Mouse (Mus musculus): ENCODE data around the gene Pcbp3. TPM values are rescaled to one million over a fixed set of nuclear protein-coding genes. Genes with fewer than 3 reads are reported as not detected.
"Not testable (repeated sequence)": the region's sequence is repeated elsewhere in the genome, so short reads cannot be mapped to it uniquely, and the experiment has no call there.

Pcbp3 gene
- polyA plus RNA-seq, 1 experiment from 2014 or later = 53.0 TPM

DNA sequence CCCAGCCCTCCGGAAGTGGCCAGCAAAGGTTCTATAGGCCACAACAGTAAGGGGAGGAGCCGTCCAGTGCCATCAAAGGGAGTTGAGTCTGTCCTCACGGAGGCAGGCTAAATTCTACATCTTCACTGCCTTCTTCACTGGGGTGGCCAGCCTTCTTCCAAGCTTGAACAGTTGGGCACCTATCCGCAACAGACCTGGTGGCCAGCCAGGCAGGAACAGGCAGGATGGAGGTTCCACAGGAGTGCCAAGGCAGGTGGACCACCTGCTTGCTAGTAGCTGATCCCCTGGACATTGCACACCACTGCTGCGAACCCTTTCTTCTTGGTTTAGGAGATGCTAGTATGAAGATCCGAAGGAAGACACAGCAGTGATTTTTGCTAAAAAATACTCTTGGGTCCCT lies 176.4 kb downstream of the Pcbp3 start:
- no peaks in the 10 kb centered on the region for H3K4me1 ChIP-seq
- no peak for ATAC-seq (replicated peaks; ENCODE audit: low FRiP score)
- no peaks in the 10 kb centered on the region for H3K27me3 ChIP-seq
- no peak overlapping the region for H3K4me3 ChIP-seq (replicated peaks)
- no peak overlapping the region for H3K9ac ChIP-seq
- 81% methylated on average over 6 of the region's 6 CpGs for WGBS
- H3K9me3 ChIP-seq (replicated peaks) = no peaks in the 10 kb centered on the region
- no peak overlapping the region for H3K27ac ChIP-seq
- H3K36me3 ChIP-seq = peaks cover 14% of the 10 kb centered on the region; the same call in 1 of the 2 replicates
- H3K4me2 ChIP-seq = no peak overlapping the region

DNA sequence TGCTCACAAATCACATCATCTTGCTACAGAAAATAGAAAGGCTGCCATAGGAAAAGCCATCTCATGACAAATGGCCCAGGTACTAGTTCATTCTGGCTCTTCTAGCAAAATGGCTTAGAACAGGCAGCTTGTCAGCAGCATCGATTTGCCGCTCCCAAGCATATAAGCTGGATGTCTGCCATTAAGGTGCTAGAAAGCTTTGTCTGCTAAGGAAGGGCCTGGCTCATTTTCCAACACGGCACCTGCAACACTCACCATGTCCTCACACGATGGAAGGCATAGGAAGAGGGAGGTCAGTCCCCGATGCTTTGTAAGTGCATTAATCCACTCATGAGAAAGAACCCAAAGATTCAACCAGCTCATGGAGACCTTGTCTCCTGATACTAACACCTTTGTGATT lies 182.5 kb downstream of the Pcbp3 start:
- Histone ChIP-seq H3K9me3 (replicated peaks) (no peaks in the 10 kb centered on the region), H3K27ac (no peak overlapping the region), H3K4me1 (no peaks in the 10 kb centered on the region), H3K4me2 (no peak overlapping the region), H3K9ac (no peak overlapping the region), H3K27me3 (no peaks in the 10 kb centered on the region), H3K4me3 (replicated peaks) (no peak overlapping the region), H3K36me3 (no peaks in the 10 kb centered on the region)
- WGBS = 92% methylated on average over 5 of the region's 5 CpGs
- ATAC-seq (replicated peaks; ENCODE audit: low FRiP score) = no peak

DNA sequence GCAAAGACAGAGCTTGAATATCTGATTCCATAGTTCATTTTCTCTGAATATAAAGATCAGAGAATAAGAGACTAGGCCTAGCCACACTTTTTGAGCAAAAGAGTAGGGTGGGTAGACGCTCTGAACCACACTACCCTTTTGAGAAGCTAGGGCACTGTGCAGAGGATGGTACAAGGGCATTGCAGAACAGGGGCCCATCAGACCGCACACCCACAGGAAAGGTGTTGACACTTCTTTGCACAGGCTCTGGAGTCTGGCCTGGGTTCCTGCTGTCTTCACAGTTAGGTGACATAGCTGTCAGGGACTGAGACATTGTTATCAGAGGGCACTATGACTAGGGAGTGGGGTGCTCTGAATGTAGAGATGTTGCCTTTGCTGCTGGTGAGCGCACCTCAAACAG lies 190.1 kb downstream of the Pcbp3 start:
- Histone ChIP-seq H3K9ac (no peak overlapping the region), H3K27me3 (no peaks in the 10 kb centered on the region), H3K4me3 (replicated peaks) (no peak overlapping the region), H3K4me2 (no peak overlapping the region), H3K27ac (no peak overlapping the region), H3K36me3 (peaks cover 4% of the 10 kb centered on the region; the same call in 1 of the 2 replicates), H3K9me3 (replicated peaks) (no peaks in the 10 kb centered on the region), H3K4me1 (no peaks in the 10 kb centered on the region)
- 94% methylated on average over 3 of the region's 3 CpGs for WGBS
- no peak for ATAC-seq (replicated peaks; ENCODE audit: low FRiP score)

DNA sequence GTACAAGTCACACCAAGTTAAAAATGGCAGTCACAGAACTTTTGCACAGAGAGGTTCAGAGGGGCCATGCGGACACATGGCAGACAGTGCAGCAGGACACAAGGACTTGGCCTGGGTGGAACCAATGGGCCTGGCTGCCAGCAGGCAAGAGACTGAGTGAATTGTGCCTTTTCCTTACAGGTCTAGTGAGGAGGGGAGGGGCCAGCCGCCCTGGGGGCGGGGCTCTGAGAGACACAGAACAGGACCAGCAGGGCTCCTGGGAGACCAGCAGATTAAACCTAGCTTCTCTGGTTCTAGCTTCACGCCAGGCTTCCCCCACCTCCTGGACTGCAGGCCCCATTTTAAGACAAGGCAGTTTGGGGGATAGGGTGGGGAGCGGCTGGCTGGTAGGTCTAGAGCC lies 190.6 kb downstream of the Pcbp3 start:
- WGBS = 68% methylated on average over 5 of the region's 5 CpGs
- H3K27me3 ChIP-seq = no peaks in the 10 kb centered on the region
- H3K36me3 ChIP-seq = peaks cover 4% of the 10 kb centered on the region; the same call in 1 of the 2 replicates
- no peak overlapping the region for H3K4me3 ChIP-seq (replicated peaks)
- no peak overlapping the region for H3K27ac ChIP-seq
- H3K4me2 ChIP-seq = no peak overlapping the region
- no peaks in the 10 kb centered on the region for H3K9me3 ChIP-seq (replicated peaks)
- ATAC-seq (replicated peaks; ENCODE audit: low FRiP score) = no peak
- H3K4me1 ChIP-seq = no peaks in the 10 kb centered on the region
- H3K9ac ChIP-seq = no peak overlapping the region

DNA sequence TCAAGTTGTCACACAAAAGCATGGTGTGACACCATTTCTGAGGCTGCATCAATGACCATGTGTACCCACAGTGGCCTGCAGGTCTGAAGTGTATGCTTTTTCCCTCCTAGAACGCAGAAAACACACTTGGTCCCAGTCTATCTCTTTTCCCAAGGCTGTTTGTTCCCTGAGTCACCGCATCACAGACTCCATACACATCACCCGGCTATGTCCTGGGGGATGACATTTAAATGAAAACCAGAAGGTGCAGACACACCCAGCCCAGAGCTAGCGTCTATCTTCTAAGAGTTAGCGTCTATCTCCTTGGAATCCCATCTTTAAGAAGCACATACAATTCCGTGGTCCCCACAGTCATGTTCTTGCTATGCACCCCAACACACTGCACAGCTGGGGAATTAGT lies 192.1 kb downstream of the Pcbp3 start:
- WGBS = 93% methylated on average over 6 of the region's 6 CpGs

DNA sequence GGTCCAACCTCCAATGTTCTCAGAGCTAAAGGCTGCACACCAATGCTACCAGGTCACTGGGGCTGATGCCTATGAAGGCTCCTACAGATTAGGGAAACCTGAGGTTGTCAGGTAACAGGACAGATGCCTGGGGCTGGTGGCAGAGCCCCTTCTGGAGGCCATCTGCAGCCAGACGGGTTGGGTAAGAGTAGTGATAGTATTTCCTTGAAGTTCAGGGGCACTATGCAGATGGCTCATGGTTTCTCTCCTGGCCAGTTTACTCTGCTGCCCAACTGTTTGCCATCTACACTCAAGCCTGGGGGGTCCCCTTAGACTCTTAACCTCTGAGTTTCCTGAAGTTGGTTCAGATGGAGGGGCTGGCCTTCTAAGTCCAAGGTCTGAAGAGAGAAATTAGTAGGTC lies 195.5 kb downstream of the Pcbp3 start:
- H3K36me3 ChIP-seq = peaks cover 6% of the 10 kb centered on the region; the same call in 1 of the 2 replicates
- no peaks in the 10 kb centered on the region for H3K9me3 ChIP-seq (replicated peaks)
- no peak overlapping the region for H3K4me2 ChIP-seq
- no peaks in the 10 kb centered on the region for H3K27me3 ChIP-seq
- no peak overlapping the region for H3K4me3 ChIP-seq (replicated peaks)
- H3K27ac ChIP-seq = no peak overlapping the region
- no peaks in the 10 kb centered on the region for H3K4me1 ChIP-seq
- WGBS = 83% methylated on average over 1 of the region's 1 CpGs
- ATAC-seq (replicated peaks; ENCODE audit: low FRiP score) = no peak
- no peak overlapping the region for H3K9ac ChIP-seq

More for the DNA sequence above, 192.1 kb downstream of the Pcbp3 start:
- Histone ChIP-seq H3K27ac (no peak overlapping the region), H3K4me1 (no peaks in the 10 kb centered on the region), H3K4me2 (no peak overlapping the region), H3K9me3 (replicated peaks) (no peaks in the 10 kb centered on the region), H3K4me3 (replicated peaks) (no peak overlapping the region), H3K36me3 (peaks cover 4% of the 10 kb centered on the region; the same call in 1 of the 2 replicates), H3K27me3 (no peaks in the 10 kb centered on the region), H3K9ac (no peak overlapping the region)
- no peak for ATAC-seq (replicated peaks; ENCODE audit: low FRiP score)

DNA sequence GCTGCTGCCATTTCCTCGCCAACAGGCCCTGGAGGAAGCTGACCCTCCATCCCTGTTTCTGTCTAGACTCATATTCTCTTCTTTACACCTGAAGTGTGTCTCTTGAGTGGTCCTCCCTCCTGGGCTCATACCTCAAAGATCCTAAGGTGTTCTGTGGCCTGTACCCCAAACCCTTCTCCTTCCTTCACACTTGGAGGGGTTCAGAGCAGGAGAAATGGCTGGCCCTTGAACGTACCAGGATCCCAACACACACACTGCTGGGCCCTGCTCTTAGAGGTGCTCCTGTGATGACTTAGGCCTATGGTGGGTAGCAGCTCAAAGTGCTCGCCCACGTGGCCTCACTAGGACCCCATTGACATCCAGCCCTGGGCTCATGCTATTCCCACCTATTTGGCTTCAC lies 196.8 kb downstream of the Pcbp3 start:
- ATAC-seq (replicated peaks; ENCODE audit: low FRiP score) = no peak
- WGBS = 93% methylated on average over 4 of the region's 4 CpGs

DNA sequence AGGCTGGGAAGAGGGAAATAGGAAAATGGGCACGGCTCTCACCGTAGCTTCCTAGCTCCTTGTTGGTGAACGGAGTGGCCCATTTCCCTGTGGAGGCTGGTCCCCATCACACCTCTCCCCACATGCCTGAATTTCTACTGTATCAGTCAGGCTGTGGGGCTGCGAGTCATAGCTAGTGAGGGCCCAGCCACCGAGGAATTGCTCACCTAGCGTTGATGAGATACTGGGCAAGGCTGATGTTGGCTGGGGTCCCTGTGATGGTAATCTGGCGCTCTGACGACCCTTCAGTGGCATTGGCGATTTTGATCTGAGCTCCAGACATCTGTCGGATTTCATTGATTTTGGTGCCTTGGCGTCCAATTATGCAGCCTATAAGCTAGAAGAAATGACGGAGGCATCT lies 198.7 kb downstream of the Pcbp3 start:
- H3K4me1 ChIP-seq = no peaks in the 10 kb centered on the region
- H3K9ac ChIP-seq = no peak overlapping the region
- H3K36me3 ChIP-seq = peaks cover 6% of the 10 kb centered on the region; the same call in 1 of the 2 replicates
- H3K27ac ChIP-seq = no peak overlapping the region
- no peaks in the 10 kb centered on the region for H3K27me3 ChIP-seq
- 89% methylated on average over 12 of the region's 12 CpGs for WGBS
- H3K4me2 ChIP-seq = no peak overlapping the region
- no peak for ATAC-seq (replicated peaks; ENCODE audit: low FRiP score)
- no peaks in the 10 kb centered on the region for H3K9me3 ChIP-seq (replicated peaks)
- H3K4me3 ChIP-seq (replicated peaks) = no peak overlapping the region

More for the DNA sequence above, 196.8 kb downstream of the Pcbp3 start:
- H3K9me3 ChIP-seq (replicated peaks) = no peaks in the 10 kb centered on the region
- peaks cover 6% of the 10 kb centered on the region; the same call in 1 of the 2 replicates for H3K36me3 ChIP-seq
- H3K27me3 ChIP-seq = no peaks in the 10 kb centered on the region
- no peak overlapping the region for H3K9ac ChIP-seq
- no peak overlapping the region for H3K4me3 ChIP-seq (replicated peaks)
- H3K4me2 ChIP-seq = no peak overlapping the region
- no peak overlapping the region for H3K27ac ChIP-seq
- H3K4me1 ChIP-seq = no peaks in the 10 kb centered on the region

DNA sequence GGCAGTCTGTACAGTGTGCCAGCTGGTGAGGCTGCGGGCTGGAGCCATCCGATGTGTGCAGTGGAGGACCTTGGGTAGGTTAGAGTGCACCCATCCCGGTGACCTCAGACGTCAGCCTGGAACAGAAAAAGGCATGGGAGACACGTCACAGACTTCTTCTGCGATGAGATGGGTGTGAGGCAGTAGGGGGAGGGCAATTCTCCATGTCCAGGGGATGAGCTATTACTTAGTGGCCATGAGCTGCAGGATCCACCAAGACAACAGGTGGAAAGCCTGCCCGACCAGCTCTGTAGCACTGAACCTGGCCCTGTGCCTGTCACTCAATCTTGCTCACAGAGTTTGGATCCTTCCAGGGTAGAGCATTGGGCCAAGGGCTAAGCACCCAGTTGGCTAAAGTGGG lies 199.3 kb downstream of the Pcbp3 start:
- WGBS = 84% methylated on average over 7 of the region's 7 CpGs
- Histone ChIP-seq H3K9me3 (replicated peaks) (no peaks in the 10 kb centered on the region), H3K4me2 (no peak overlapping the region), H3K36me3 (peaks cover 3% of the 10 kb centered on the region; the same call in 1 of the 2 replicates), H3K9ac (no peak overlapping the region), H3K27ac (no peak overlapping the region), H3K27me3 (no peaks in the 10 kb centered on the region), H3K4me3 (replicated peaks) (no peak overlapping the region), H3K4me1 (no peaks in the 10 kb centered on the region)
- ATAC-seq (replicated peaks; ENCODE audit: low FRiP score) = no peak

DNA sequence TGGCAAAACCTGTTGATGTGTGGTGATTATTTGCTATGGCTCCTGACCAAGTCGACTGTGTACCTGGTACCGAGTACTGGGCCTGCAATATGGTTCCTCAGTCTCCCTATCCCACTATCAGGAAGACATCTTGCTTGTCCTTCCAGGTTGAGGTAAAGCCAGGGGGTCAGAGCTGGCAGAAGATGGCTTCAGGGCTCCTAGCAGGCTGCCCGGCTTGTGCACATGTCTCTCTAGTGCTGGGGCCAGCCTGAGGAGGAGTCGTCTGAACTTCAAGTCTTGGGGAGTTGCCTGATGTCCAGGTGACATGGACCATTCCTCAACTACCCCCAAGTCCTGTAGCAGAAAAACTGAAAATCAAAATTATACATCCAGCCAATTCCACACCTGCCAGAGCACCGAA lies 201.8 kb downstream of the Pcbp3 start:
- Histone ChIP-seq H3K27me3 (no peaks in the 10 kb centered on the region), H3K27ac (no peak overlapping the region), H3K9ac (no peak overlapping the region), H3K36me3 (0 out of 2 replicates have a peak, but pooled peaks cover 2% of the 10 kb centered on the region), H3K4me3 (replicated peaks) (no peak overlapping the region), H3K4me2 (no peak overlapping the region), H3K4me1 (no peaks in the 10 kb centered on the region), H3K9me3 (replicated peaks) (no peaks in the 10 kb centered on the region)
- no peak for ATAC-seq (replicated peaks; ENCODE audit: low FRiP score)
- WGBS = 84% methylated on average over 5 of the region's 5 CpGs

DNA sequence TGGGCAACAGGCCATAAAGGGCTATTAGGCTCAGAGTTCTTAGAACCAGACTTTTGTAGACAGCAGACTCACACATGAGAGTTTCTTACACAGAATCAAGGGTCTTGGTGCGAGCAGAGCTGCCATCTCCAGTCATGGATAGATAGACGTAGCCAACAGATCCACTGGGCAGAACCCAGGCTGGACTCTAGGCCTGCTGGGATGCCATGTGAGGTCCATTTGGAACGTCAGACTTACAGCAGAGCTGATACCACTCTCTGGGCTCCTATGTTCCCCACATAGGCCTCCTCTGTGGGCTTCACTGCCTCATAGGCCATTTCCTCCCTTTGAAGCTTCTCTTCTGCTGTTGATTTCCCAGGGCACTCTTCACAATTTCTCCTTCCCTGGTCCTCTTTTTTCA lies 208.0 kb downstream of the Pcbp3 start:
- H3K4me3 ChIP-seq (replicated peaks) = no peak overlapping the region
- H3K27ac ChIP-seq = no peak overlapping the region
- H3K4me2 ChIP-seq = no peak overlapping the region
- WGBS = 87% methylated on average over 3 of the region's 3 CpGs
- no peaks in the 10 kb centered on the region for H3K36me3 ChIP-seq
- no peak for ATAC-seq (replicated peaks; ENCODE audit: low FRiP score)
- H3K27me3 ChIP-seq = no peaks in the 10 kb centered on the region
- H3K9ac ChIP-seq = no peak overlapping the region
- H3K9me3 ChIP-seq (replicated peaks) = peaks cover 4% of the 10 kb centered on the region
- no peaks in the 10 kb centered on the region for H3K4me1 ChIP-seq

DNA sequence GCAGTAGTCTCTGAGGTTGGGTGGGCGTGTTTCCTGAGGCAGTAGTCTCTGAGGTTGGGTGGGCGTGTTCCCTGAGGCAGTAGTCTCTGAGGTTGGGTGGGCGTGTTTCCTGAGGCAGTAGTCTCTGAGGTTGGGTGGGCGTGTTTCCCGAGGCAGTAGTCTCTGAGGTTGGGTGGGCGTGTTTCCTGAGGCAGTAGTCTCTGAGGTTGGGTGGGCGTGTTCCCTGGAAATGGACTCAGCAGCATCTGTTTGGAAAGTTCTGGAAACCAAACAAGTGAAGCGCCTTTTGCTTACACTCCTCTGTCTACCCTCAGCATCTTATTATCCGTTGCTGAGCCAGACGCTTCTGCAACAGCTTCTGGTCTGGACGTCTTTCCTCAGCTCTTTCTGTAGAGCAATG lies 217.4 kb downstream of the Pcbp3 start:
- not testable (repeated sequence) for H3K4me2 ChIP-seq; H3K4me1 ChIP-seq; H3K36me3 ChIP-seq; H3K27me3 ChIP-seq; H3K9ac ChIP-seq; H3K4me3 ChIP-seq (replicated peaks); ATAC-seq (replicated peaks; ENCODE audit: low FRiP score); H3K27ac ChIP-seq
- peaks cover 13% of the 10 kb centered on the region for H3K9me3 ChIP-seq (replicated peaks)
- 46% methylated on average over 11 of the region's 11 CpGs for WGBS

DNA sequence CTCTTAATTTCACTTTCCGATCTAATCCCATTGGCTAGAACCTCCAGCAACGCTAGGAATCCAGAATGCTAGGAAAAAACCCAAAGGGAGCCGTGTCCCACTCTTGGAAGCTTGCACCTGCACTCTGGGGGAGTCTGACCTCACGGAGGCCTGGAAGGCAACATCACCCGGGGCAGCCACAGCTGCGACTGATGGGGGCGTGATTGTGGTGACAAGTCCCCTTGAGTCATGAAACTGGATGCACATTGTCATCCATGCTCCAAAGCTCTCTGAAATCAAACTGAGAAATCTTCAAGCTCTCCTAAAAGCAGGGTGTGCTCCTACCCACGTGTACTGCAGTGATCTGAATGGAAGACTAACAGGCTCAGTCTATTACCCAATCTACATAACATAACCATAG lies 224.9 kb downstream of the Pcbp3 start:
- ATAC-seq (replicated peaks; ENCODE audit: low FRiP score) = no peak
- Histone ChIP-seq H3K27me3 (no peaks in the 10 kb centered on the region), H3K4me2 (no peak overlapping the region), H3K36me3 (no peaks in the 10 kb centered on the region), H3K9me3 (replicated peaks) (0 out of 2 replicates have a peak, but pooled peaks cover 3% of the 10 kb centered on the region), H3K27ac (no peak overlapping the region), H3K4me3 (replicated peaks) (no peak overlapping the region), H3K4me1 (peaks cover 28% of the 10 kb centered on the region), H3K9ac (no peak overlapping the region)
- 56% methylated on average over 8 of the region's 8 CpGs for WGBS

Measured in kidney, embryonic 15.5 days (tissue).